Mouse (Mus musculus): ENCODE measurements around the gene Ptbp1. TPM values are rescaled to one million over a fixed set of nuclear protein-coding genes. Genes with fewer than 3 reads are reported as not detected.

The Ptbp1 gene
- polyA plus RNA-seq (2014; fragmentation: Illumina TruSeq; extraction: RNeasy Lipid Tissue Mini Kit (QIAGEN cat#74804); ENCODE audit: low read depth, low replicate concordance): 29.0 TPM

GRCm38 (mm10) chr10:79853860-79854795 is at the start of gene Ptbp1:
Gene Ptbp1 (plus strand): TSS chr10:79854427.

GRCm38 (mm10) chr10:79820782-79821181 is 33.4 kb upstream of the Ptbp1 start, which contains the start of gene Misp:
Gene Misp (plus strand): TSS chr10:79820989.

GRCm38 (mm10) chr10:79874290-79874862 is 20.1 kb downstream of the Ptbp1 start, which contains the start of the genes Prtn3 and Plppr3:
Gene Prtn3 (plus strand): TSS chr10:79874476.
Gene Plppr3 (minus strand): TSS chr10:79874634.

GRCm38 (mm10) chr10:79886054-79886453 is 31.8 kb downstream of the Ptbp1 start, which contains the start of gene Elane:
Gene Elane (plus strand): TSS chr10:79886247.

GRCm38 (mm10) chr10:79890670-79891069 is 36.4 kb downstream of the Ptbp1 start, which contains the start of gene Cfd:
Gene Cfd (plus strand): TSS chr10:79890853.

GRCm38 (mm10) chr10:79908167-79909091 is 54.2 kb downstream of the Ptbp1 start, which contains the start of gene Med16:
Gene Med16 (minus strand): TSS chr10:79908923.

GRCm38 (mm10) chr10:79910556-79910955 is 56.3 kb downstream of the Ptbp1 start, which contains the start of gene Gm26602:
Gene Gm26602 (plus strand): TSS chr10:79910856.

Other genes with a start within 250 kb of the Ptbp1 start
- gene C2cd4c, start 240.4 kb upstream of the Ptbp1 start, polyA plus RNA-seq (2014; fragmentation: Illumina TruSeq; extraction: RNeasy Lipid Tissue Mini Kit (QIAGEN cat#74804); ENCODE audit: low read depth, low replicate concordance): not detected
- not detected for gene Shc2, start 216.5 kb upstream of the Ptbp1 start, polyA plus RNA-seq (2014; fragmentation: Illumina TruSeq; extraction: RNeasy Lipid Tissue Mini Kit (QIAGEN cat#74804); ENCODE audit: low read depth, low replicate concordance)
- gene Odf3l2, start 208.7 kb upstream of the Ptbp1 start, polyA plus RNA-seq (2014; fragmentation: Illumina TruSeq; extraction: RNeasy Lipid Tissue Mini Kit (QIAGEN cat#74804); ENCODE audit: low read depth, low replicate concordance): not detected
- not detected for gene Madcam1, start 189.9 kb upstream of the Ptbp1 start, polyA plus RNA-seq (2014; fragmentation: Illumina TruSeq; extraction: RNeasy Lipid Tissue Mini Kit (QIAGEN cat#74804); ENCODE audit: low read depth, low replicate concordance)
- not detected for gene Tpgs1, start 185.1 kb upstream of the Ptbp1 start, polyA plus RNA-seq (2014; fragmentation: Illumina TruSeq; extraction: RNeasy Lipid Tissue Mini Kit (QIAGEN cat#74804); ENCODE audit: low read depth, low replicate concordance)
- 7.5 TPM for gene Cdc34, start 172.2 kb upstream of the Ptbp1 start, polyA plus RNA-seq (2014; fragmentation: Illumina TruSeq; extraction: RNeasy Lipid Tissue Mini Kit (QIAGEN cat#74804); ENCODE audit: low read depth, low replicate concordance)
- gene Gzmm, start 165.4 kb upstream of the Ptbp1 start, polyA plus RNA-seq (2014; fragmentation: Illumina TruSeq; extraction: RNeasy Lipid Tissue Mini Kit (QIAGEN cat#74804); ENCODE audit: low read depth, low replicate concordance): not detected
- 261 TPM for gene Bsg, start 149.9 kb upstream of the Ptbp1 start, polyA plus RNA-seq (2014; fragmentation: Illumina TruSeq; extraction: RNeasy Lipid Tissue Mini Kit (QIAGEN cat#74804); ENCODE audit: low read depth, low replicate concordance)
- not detected for gene Hcn2, start 137.8 kb upstream of the Ptbp1 start, polyA plus RNA-seq (2014; fragmentation: Illumina TruSeq; extraction: RNeasy Lipid Tissue Mini Kit (QIAGEN cat#74804); ENCODE audit: low read depth, low replicate concordance)
- 4.2 TPM for gene Polrmt, start 107.8 kb upstream of the Ptbp1 start, polyA plus RNA-seq (2014; fragmentation: Illumina TruSeq; extraction: RNeasy Lipid Tissue Mini Kit (QIAGEN cat#74804); ENCODE audit: low read depth, low replicate concordance)
- not detected for gene Fgf22, start 99.4 kb upstream of the Ptbp1 start, polyA plus RNA-seq (2014; fragmentation: Illumina TruSeq; extraction: RNeasy Lipid Tissue Mini Kit (QIAGEN cat#74804); ENCODE audit: low read depth, low replicate concordance)
- 0.93 TPM for gene Rnf126, start 87.5 kb upstream of the Ptbp1 start, polyA plus RNA-seq (2014; fragmentation: Illumina TruSeq; extraction: RNeasy Lipid Tissue Mini Kit (QIAGEN cat#74804); ENCODE audit: low read depth, low replicate concordance)
- gene Fstl3, start 77.2 kb upstream of the Ptbp1 start, polyA plus RNA-seq (2014; fragmentation: Illumina TruSeq; extraction: RNeasy Lipid Tissue Mini Kit (QIAGEN cat#74804); ENCODE audit: low read depth, low replicate concordance): not detected
- not detected for gene Prss57, start 63.5 kb upstream of the Ptbp1 start, polyA plus RNA-seq (2014; fragmentation: Illumina TruSeq; extraction: RNeasy Lipid Tissue Mini Kit (QIAGEN cat#74804); ENCODE audit: low read depth, low replicate concordance)
- gene Palm, start 60.9 kb upstream of the Ptbp1 start, polyA plus RNA-seq (2014; fragmentation: Illumina TruSeq; extraction: RNeasy Lipid Tissue Mini Kit (QIAGEN cat#74804); ENCODE audit: low read depth, low replicate concordance): not detected
- gene Misp, start 33.4 kb upstream of the Ptbp1 start, polyA plus RNA-seq (2014; fragmentation: Illumina TruSeq; extraction: RNeasy Lipid Tissue Mini Kit (QIAGEN cat#74804); ENCODE audit: low read depth, low replicate concordance): not detected
- gene Prtn3, start 20.0 kb downstream of the Ptbp1 start, polyA plus RNA-seq (2014; fragmentation: Illumina TruSeq; extraction: RNeasy Lipid Tissue Mini Kit (QIAGEN cat#74804); ENCODE audit: low read depth, low replicate concordance): not detected
- gene Plppr3, start 20.2 kb downstream of the Ptbp1 start, polyA plus RNA-seq (2014; fragmentation: Illumina TruSeq; extraction: RNeasy Lipid Tissue Mini Kit (QIAGEN cat#74804); ENCODE audit: low read depth, low replicate concordance): not detected
- not detected for gene Elane, start 31.8 kb downstream of the Ptbp1 start, polyA plus RNA-seq (2014; fragmentation: Illumina TruSeq; extraction: RNeasy Lipid Tissue Mini Kit (QIAGEN cat#74804); ENCODE audit: low read depth, low replicate concordance)
- gene Cfd, start 36.4 kb downstream of the Ptbp1 start, polyA plus RNA-seq (2014; fragmentation: Illumina TruSeq; extraction: RNeasy Lipid Tissue Mini Kit (QIAGEN cat#74804); ENCODE audit: low read depth, low replicate concordance): not detected
- not detected for gene Med16, start 54.5 kb downstream of the Ptbp1 start, polyA plus RNA-seq (2014; fragmentation: Illumina TruSeq; extraction: RNeasy Lipid Tissue Mini Kit (QIAGEN cat#74804); ENCODE audit: low read depth, low replicate concordance)
- not detected for gene Gm26602, start 56.4 kb downstream of the Ptbp1 start, polyA plus RNA-seq (2014; fragmentation: Illumina TruSeq; extraction: RNeasy Lipid Tissue Mini Kit (QIAGEN cat#74804); ENCODE audit: low read depth, low replicate concordance)
- gene Kiss1r, start 62.5 kb downstream of the Ptbp1 start, polyA plus RNA-seq (2014; fragmentation: Illumina TruSeq; extraction: RNeasy Lipid Tissue Mini Kit (QIAGEN cat#74804); ENCODE audit: low read depth, low replicate concordance): not detected
- 5.4 TPM for gene R3hdm4, start 66.8 kb downstream of the Ptbp1 start, polyA plus RNA-seq (2014; fragmentation: Illumina TruSeq; extraction: RNeasy Lipid Tissue Mini Kit (QIAGEN cat#74804); ENCODE audit: low read depth, low replicate concordance)
- gene Arid3a, start 72.6 kb downstream of the Ptbp1 start, polyA plus RNA-seq (2014; fragmentation: Illumina TruSeq; extraction: RNeasy Lipid Tissue Mini Kit (QIAGEN cat#74804); ENCODE audit: low read depth, low replicate concordance): 0.19 TPM
- gene Wdr18, start 105.7 kb downstream of the Ptbp1 start, polyA plus RNA-seq (2014; fragmentation: Illumina TruSeq; extraction: RNeasy Lipid Tissue Mini Kit (QIAGEN cat#74804); ENCODE audit: low read depth, low replicate concordance): 1.8 TPM
- gene Grin3b, start 116.3 kb downstream of the Ptbp1 start, polyA plus RNA-seq (2014; fragmentation: Illumina TruSeq; extraction: RNeasy Lipid Tissue Mini Kit (QIAGEN cat#74804); ENCODE audit: low read depth, low replicate concordance): not detected
- gene Tmem259, start 129.9 kb downstream of the Ptbp1 start, polyA plus RNA-seq (2014; fragmentation: Illumina TruSeq; extraction: RNeasy Lipid Tissue Mini Kit (QIAGEN cat#74804); ENCODE audit: low read depth, low replicate concordance): 1.4 TPM
- gene Cnn2, start 134.2 kb downstream of the Ptbp1 start, polyA plus RNA-seq (2014; fragmentation: Illumina TruSeq; extraction: RNeasy Lipid Tissue Mini Kit (QIAGEN cat#74804); ENCODE audit: low read depth, low replicate concordance): 0.66 TPM
- 0.08 TPM for gene Abca7, start 142.1 kb downstream of the Ptbp1 start, polyA plus RNA-seq (2014; fragmentation: Illumina TruSeq; extraction: RNeasy Lipid Tissue Mini Kit (QIAGEN cat#74804); ENCODE audit: low read depth, low replicate concordance)
- 0.13 TPM for gene Arhgap45, start 162.2 kb downstream of the Ptbp1 start, polyA plus RNA-seq (2014; fragmentation: Illumina TruSeq; extraction: RNeasy Lipid Tissue Mini Kit (QIAGEN cat#74804); ENCODE audit: low read depth, low replicate concordance)
- gene Polr2e, start 185.4 kb downstream of the Ptbp1 start, polyA plus RNA-seq (2014; fragmentation: Illumina TruSeq; extraction: RNeasy Lipid Tissue Mini Kit (QIAGEN cat#74804); ENCODE audit: low read depth, low replicate concordance): 0.85 TPM
- gene Gpx4, start 192.7 kb downstream of the Ptbp1 start, polyA plus RNA-seq (2014; fragmentation: Illumina TruSeq; extraction: RNeasy Lipid Tissue Mini Kit (QIAGEN cat#74804); ENCODE audit: low read depth, low replicate concordance): 73.4 TPM

Measured in liver, adult 10 weeks (tissue).